Mouse (Mus musculus) testis, adult 10 weeks (tissue): ENCODE data around the gene Catspere2. TPM values are rescaled to one million over a fixed set of nuclear protein-coding genes. Genes with fewer than 3 reads are reported as not detected.

Experiments
- polyA plus RNA-seq: library from polyadenylated mRNA; stranded (reverse); fragments of 350-450 nt; fragmentation: Illumina TruSeq; extraction: RNeasy Lipid Tissue Mini Kit (QIAGEN cat#74804); gene quantifications from one replicate; pipeline ENCODE4 v1.2.3, GENCODE M21; 2014; ENCODE audit warnings: low read depth, low replicate concordance

Catspere2 gene
- 105 TPM for polyA plus RNA-seq

DNA sequence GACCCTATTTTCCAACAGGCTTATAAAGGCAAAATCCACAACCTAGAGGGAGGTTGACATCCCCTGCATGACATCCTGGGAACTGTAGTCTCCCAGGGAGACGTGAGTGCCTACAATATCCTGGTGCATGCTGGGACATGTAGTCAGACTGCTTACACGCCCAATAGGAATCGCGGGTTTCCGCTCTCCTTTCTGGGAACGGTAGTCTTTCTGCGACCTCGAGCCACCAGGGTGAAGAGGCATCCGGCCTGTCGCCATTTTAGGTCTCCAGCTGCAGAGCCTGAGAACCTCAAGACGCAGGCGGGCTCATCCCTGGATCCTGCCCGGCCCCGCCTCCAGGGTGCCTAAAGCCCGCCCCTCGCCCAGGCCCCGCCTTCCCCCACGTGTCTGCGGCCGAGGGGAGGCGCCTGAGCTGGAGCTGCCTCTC is at the start of gene Catspere2:
Gene Catspere2 (plus strand): TSS at position 400 of the 427 bp plus-strand sequence.

DNA sequence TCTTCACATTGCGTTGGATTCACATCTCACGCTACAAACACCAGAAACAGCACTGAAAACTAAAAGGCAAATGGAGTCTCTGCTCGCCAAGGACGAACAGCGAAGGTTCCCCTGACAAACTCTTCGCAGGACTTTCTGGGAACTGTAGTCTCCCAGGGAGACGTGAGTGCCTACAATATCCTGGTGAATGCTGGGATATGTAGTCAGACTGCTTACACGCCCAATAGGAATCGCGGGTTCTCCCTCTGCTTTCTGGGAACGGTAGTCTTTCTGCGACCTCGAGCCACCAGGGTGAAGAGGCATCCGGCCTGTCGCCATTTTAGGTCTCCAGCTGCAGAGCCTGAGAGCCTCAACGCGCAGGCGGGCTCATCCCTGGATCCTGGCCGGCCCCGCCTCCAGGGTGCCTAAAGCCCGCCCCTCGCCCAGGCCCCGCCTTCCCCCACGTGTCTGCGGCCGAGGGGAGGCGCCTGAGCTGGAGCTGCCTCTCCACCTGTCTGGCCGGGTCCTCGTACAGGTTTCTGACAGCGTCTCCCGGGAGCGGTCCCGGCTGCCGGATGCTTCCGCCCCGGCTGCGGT is 204.1 kb downstream of the Catspere2 start, which contains the start of gene Desi2:
Gene Desi2 (plus strand): TSS at position 202 of the 576 bp plus-strand sequence.

Other genes with a start within 250 kb of the Catspere2 start
- gene Adss, start 186.9 kb upstream of the Catspere2 start, polyA plus RNA-seq, result 219 TPM
- 41.9 TPM for gene Desi2, start 204.0 kb downstream of the Catspere2 start, polyA plus RNA-seq